Mouse (Mus musculus): ENCODE results near the gene Mgp. TPM values are rescaled to one million over a fixed set of nuclear protein-coding genes. Genes with fewer than 3 reads are reported as not detected.

The Mgp gene
- total RNA-seq, 2 experiments from 2014 or later, result 51.3 to 68.0 TPM

DNA sequence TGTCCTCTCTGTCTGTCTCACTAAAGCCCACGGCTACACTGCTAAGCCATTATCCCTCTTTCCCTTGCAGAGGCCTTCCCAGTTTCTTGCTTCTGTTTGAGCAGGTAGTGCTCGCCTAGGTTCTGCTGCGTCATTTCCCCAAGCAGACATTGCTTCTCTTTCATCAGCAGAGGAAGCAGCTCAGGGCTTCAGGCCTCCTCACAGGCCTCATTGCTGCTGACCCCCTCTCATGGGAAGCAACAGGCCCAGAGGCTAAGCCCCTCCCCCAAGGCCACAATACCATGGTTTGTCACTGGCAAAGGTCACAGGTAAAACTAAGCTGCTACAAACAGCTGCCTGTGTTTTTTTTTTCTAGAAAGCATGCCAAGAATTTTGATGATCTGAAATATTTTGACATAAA lies 22.9 kb downstream of the Mgp start:
- no peak for DNase-seq (ENCODE audit: low spot score)

DNA sequence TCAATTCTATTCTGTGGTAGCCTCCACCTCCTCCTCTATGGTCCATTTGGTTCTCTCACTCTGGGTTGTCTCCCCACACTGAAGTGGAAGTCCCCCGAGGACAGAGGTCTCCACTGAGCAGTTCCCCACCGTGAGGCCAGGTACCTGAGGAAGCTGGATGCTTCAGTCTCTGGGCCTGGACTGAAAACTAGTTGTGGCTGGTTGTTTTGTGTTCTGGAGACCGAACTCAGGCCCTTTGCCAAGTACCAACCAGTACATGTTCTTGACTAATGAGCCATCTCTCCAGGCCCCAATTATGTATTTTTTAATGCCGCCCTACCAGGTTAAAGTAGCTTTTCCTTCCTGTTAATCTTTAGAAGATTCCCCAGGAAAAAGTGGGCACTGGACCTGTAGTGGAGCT lies 23.3 kb downstream of the Mgp start:
- DNase-seq (ENCODE audit: low spot score), result no peak

DNA sequence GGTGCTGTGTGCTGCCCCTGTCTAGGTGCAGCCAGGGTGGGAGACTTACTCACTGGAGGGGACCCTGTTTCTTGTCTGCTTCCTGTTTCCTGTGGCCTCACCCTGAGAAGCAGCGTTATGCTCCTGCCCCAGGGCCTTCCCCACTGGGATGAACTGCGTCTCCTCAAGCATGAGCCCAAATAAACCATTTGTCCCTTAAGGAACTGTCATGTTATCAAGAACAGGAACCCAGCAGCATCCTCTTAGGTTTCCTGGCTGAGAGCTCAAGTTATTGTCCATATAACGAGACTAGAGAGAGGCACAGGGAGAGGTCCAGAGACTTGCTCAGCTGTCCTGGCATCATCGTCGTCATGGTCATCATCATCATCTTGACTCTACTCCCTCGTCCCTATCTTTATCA lies 25.4 kb downstream of the Mgp start:
- no peak for DNase-seq (ENCODE audit: low spot score)

DNA sequence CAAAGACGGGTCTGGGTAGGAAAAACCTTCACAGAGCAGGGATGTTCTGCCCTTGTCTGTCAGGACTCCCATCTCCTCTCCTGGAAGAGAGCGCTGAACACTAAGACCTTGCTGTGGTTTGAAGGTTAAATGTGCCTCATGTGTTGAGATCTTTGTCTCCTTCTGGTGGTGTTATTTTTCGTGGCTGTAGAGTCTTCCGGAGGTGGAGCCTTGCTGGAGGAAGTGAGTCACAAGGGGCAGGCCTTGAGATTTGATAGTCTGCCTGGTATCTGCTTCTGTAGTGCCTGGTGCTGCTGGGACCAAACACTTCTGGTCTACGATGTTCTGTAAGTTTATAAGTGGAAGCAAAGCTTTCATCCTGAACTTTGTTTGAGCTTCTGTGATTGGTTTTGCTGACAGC lies 26.7 kb downstream of the Mgp start:
- DNase-seq (ENCODE audit: low spot score), result no peak

DNA sequence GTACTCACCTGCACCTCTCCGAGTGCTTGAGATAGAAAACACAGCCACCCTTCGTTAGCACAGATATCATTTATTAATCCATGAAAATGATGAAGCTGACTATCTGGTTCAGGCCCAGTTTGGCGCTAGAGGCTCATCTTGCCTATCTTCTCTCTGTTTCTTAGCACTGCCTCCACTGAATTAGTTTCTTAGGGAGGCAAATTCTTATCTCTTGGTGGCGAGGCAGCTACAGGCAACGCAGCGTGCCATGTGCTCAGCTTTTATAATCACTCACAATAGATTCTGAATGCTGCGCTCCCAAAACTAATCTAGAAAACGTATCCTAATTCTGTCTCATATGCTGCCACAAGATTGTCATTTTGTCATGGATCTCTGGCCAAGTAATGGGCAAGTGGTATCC lies 27.2 kb downstream of the Mgp start:
- DNase-seq (ENCODE audit: low spot score), result no peak

DNA sequence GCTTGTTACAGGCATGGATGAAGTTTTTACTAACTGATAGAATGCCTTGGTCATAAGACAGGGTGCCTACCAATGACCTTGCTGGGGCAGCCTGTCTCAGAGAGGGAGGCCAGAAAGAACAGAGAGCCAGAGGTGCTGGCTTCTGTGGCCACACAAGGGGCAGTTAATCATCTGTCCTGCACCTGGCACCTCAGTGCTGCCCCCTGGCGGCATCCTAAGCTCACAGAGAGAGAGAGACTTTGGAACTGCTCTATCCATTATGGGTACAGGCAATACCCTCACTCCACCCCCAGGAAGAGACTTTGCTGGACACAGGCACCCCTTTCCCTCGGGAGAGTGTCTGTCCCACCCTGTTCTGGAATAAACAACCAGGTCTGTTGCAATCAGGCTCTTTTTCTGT lies 27.8 kb downstream of the Mgp start:
- peak; percentile 32 for DNase-seq (ENCODE audit: low spot score)

DNA sequence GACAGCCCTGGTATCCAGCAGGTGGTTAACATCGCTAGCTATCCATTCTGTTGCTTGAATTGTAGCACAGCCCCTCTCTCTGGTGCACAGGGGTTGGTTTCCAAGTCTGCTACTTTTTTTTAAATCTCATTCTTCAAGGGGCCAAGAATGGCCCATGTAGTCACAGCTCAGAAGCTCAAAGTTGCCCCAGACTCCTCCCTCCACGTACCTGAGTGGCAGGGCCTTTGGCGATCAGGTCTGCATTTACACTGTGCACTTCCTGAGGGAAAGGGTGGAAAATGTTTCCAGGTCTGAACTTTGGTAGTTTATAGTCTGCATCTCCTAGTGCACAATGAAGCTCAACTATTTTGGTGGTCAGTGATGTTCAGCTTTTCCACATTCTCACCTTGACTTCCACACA lies 28.4 kb downstream of the Mgp start:
- DNase-seq (ENCODE audit: low spot score), result no peak

DNA sequence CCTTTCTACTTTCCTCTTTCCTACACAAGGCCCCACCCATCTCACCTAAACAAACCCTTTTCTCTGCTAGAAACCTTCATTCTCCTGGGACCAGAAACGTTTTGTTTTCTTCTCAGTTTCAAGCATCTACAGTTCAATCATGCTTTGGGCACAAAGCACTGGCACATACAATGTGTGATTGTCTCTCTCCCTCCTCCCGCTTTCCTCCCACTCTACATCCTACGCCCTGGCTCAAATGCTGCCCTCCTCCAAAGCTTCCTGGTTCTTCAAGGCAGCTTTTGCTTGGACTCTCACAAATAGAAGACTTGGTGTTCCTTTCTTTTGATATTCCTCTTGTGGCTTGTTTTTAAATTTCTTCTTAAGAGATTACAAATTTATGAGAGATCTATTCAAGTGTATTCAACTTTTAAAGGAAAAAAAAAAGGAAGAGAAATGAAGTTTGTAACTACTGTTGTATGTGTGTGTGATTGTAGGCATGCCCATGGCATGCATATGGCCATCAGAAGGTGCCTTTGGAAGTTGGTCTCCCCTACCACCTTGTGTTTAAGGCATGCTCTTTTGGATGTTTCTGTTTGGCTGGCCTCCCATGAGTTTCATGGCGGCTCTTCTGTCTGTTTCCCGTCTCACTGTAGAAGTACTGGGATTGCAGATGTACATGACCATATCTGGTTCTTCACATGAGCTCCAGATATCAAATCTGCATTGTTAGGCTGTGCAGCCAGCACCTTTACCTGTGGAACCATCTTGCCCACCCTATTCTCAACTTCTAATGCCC lies 29.7 kb downstream of the Mgp start:
- no peak for DNase-seq (ENCODE audit: low spot score)

DNA sequence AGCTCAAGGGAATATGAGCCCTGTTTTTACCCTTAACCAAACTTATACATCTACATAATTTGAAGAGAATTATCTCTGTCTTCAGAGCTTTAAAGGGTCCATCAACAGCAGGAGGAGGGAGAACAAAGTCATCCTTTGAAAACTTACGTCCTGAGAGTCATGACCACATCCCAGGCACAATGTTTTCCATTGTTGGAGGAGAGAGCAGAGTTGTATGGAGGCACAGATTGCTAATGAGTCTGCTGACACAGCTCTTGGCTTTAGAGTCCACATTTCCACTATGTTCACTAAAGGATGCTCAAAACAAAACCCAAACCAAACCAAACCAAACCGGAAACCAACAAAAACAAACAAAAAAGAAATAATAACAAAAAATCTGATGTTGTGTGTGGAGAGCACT lies 30.7 kb downstream of the Mgp start:
- no peak for DNase-seq (ENCODE audit: low spot score)

DNA sequence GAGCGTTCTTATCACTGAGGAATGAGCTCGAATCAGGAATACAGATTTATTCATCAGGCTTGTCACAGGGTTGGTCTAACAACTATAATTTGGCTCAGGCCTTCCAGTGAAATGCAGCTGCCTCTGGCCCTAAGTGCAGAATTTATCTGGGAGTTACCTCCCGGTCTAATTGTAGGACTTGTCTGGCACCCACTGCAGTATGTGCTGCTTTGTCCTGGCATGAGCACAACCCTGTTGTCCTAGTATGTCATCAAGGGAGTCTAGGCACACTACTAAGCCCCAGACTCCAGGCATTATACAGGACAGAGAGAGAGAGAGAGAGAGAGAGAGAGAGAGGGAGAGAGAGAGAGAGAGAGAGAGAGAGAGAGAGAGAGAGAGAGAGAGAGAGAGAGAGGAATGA lies 38.3 kb downstream of the Mgp start:
- no peak for DNase-seq (ENCODE audit: low spot score)

DNA sequence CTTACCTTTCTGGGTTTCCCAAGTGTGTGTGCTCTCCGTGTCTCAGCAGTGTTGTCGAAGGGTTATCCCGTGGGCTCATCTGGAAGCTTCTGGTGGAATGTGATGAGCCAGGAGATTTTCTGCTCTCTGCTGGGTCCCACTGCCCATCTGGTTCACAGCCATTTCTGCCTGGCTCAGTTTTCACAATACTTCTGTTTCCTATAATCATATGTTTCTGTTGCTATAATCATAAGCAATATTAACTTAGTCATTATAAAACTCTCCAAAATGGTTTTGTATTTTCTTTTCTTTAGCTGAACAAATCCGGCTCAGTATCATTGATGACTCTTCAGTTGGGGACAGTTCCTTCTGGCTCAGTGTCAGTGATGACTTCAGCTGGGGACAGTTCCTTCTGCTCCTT lies 40.3 kb downstream of the Mgp start, which contains the start of gene Smco3:
Gene Smco3, minus strand, starts transcription at position 101 of the 400 bp plus-strand sequence.
- DNase-seq (ENCODE audit: low spot score), result no peak

DNA sequence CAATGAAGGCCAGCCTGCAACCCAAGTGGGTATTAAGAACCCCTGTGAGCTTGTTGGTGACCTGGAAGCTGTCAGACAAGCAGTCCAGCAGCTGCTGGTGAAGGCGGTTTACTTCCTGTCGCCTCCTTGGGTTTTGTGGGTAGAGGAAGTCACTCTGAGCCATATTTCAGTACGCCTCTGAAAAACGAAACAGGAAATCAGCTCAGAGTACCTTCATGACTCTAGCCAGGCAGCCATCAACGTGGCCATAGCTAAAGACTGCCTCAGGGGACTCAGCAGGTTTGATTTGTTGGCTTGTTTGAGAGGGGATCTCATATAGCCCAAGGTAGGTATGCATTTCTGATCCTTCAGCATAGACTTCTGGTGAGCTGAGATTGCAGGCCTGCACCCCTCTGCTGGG lies 43.9 kb downstream of the Mgp start:
- no peak for DNase-seq (ENCODE audit: low spot score)

DNA sequence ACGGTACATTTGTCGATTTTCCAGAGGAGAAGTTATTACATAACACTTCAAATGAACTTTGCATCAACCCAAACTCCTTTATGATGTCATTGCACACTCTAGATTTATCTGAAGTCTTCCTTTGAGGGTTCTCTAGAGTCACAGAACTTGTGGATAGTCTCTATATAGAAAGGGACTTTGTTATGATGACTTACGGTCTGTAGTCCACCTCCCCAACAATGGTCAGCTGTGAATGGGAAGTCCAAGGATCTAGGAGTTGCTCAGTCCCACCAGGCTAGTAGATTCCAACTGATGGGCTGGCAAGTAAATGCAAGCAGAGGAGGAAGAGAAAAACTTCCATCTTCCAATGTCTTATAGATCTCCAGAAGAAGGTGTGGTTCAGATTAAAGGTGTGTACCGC lies 46.9 kb downstream of the Mgp start:
- no peak for DNase-seq (ENCODE audit: low spot score)

DNA sequence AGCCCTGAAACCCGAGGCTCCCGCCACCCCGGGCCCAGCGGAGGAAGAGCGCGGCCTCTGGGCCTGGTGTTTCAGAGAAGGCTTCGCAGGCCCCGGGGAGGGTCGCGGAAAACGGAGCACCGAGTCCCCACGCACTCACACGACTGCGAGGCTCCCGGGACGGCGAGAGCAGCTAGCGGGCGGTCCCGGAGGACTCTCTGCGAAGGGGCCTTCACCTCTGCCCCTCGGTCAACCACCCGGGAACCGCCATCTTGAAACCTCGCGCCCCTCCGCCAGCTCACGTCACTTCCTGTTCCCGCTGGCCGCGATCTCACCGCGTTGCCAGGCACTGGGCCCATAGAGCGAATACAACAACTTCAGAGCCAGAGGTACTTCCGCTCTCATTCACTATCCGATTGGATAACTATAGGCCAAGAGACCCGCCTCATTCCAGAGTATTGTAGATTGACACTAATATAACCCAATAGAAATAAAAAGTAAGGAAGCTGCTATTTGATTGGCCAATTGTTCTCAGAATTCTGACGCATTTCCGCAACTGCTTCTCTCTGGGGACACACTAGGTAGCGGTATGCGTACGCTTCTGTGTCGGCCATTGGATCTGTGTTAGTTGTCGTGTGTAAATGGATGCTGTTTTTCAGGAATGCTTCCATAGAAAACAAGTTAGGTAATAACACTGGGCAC lies 47.6 kb downstream of the Mgp start, which contains the start of gene Wbp11:
Gene Wbp11, minus strand, starts transcription at position 353 of the 681 bp plus-strand sequence.
- DNase-seq (ENCODE audit: low spot score), result peak; percentile 97

DNA sequence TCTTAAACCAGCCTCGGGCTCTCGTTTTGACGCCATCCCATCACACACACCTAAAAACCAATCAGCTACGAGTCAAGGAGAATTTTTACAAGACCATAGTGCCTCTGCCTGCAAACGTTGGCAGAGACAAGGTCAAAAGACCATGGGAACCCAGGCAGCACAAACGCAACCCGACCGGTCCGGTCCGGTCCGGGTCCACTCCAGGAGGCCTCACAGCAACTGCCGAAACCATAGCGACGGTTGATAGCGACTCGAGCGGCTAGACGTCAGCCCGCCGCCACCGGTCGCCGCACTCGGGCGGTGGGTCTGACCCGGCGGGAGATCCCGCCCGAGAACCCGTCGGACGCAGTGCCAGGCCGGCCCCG lies 48.1 kb downstream of the Mgp start, which contains the start of gene BC049715:
Gene BC049715, plus strand, starts transcription at position 111 of the 365 bp plus-strand sequence.
- no peak for DNase-seq (ENCODE audit: low spot score)

DNA sequence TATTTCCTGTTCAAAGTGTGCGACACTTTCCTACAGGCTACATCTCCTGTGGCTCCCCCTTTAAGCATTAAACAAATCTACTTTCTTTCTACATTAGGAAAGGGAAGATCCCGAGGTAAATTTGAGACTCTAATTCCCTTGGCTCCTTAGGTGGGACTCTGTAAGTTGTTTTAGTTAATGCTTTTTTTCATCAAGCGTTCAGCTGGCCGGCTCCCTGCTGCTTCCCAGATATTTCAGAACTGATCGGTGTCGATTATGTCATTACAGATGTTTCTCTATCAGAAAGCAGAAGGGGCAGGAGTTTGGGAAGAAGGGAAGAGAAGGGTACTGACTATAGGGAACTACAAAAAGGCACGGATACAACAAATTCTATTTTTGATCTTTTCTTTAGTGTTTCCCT lies 48.5 kb downstream of the Mgp start:
- DNase-seq (ENCODE audit: low spot score), result no peak

DNA sequence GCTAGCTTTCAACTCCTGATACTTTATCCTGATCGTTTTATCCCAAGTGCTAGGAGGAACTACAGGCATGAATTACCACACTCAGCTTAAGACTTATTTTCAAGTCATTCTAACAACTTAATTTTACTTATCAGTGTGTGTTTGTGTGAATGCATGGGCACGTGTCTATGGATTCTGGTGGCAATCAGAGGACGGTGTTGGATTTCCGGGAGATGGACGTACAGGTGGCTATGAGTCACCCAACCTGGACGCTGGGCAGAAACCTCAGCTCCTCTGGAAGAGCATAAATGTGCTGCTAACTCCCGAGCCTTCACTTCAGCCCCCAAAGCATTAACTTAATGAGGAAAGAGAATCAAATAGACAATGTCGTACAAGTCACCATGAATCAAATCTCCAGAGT lies 50.6 kb downstream of the Mgp start:
- no peak for DNase-seq (ENCODE audit: low spot score)

Other genes with a start within 250 kb of the Mgp start
- gene Plbd1, start 213.9 kb downstream of the Mgp start, total RNA-seq (2021), result 10 to 100 TPM; 15.1 to 20.8 TPM
- not detected for gene Gucy2c, start 94.1 kb downstream of the Mgp start, total RNA-seq (2021)
- gene Hist4h4, start 71.4 kb downstream of the Mgp start, total RNA-seq (2021), result 1 to 10 TPM; 3.7 to 4.9 TPM
- gene H2afj, start 67.6 kb downstream of the Mgp start, total RNA-seq (2021), result 10 to 100 TPM; 15.3 to 15.4 TPM
- under 1 TPM in 1 of 2 experiments, not detected in 1; 0.05 TPM for gene BC049715, start 48.2 kb downstream of the Mgp start, total RNA-seq (2021)
- 10 to 100 TPM; 52.4 to 52.7 TPM for gene Wbp11, start 47.6 kb downstream of the Mgp start, total RNA-seq (2021)
- under 1 TPM; 0.21 to 0.28 TPM for gene Smco3, start 40.4 kb downstream of the Mgp start, total RNA-seq (2021)
- gene Art4, start 18.1 kb downstream of the Mgp start, total RNA-seq (2021), result not detected
- gene Erp27, start 46.4 kb upstream of the Mgp start, total RNA-seq (2021), result not detected
- not detected for gene Pde6h, start 48.0 kb upstream of the Mgp start, total RNA-seq (2021)
- gene Arhgdib, start 66.1 kb upstream of the Mgp start, total RNA-seq (2021), result 10 to 100 TPM in 1 of 2 experiments, 1 to 10 TPM in 1; 5.8 to 10.9 TPM

Data from gastrocnemius, adult 18-20 months (tissue).